ENCODE assay signal across 8 mouse cellular contexts in genomic region chr9:74982722-74983121, GRCm38 (mm10). TPM values are rescaled to one million over a fixed set of nuclear protein-coding genes. Genes with fewer than 3 reads are reported as not detected.
A peak's percentile ranks its signal among the peaks of the same experiment; 100 is the strongest.
DNase-seq lines count a peak whose midpoint lies in the region; ATAC-seq lines count a peak whose summit lies in the region.
"Not testable (repeated sequence)": the region's sequence is repeated elsewhere in the genome, so short reads cannot be mapped to it uniquely, and the experiment has no call there.

No protein-coding gene starts in this region.

- H3K27ac ChIP-seq in ES-E14 (ENCODE audit: insufficient read depth, low read depth, low read length, poor library complexity, severe bottlenecking); liver, embryonic 11.5 days (ENCODE audit: low read depth, low read length): not testable (repeated sequence)
- 0 out of 2 replicates have a peak overlapping the region, but pooled peaks have one; percentile 20 for H3K27ac ChIP-seq in heart, embryonic 13.5 days (replicated peaks)

- in situ Hi-C loops in ES-E14 (cut with MboI; ENCODE audit: low sequenced_read_pairs in 2 of 2, unreplicated experiment in 2 of 2) = not testable (repeated sequence)

- not testable (repeated sequence) for H3K9ac ChIP-seq in ES-E14 (ENCODE audit: insufficient read depth, low read depth, low read length, poor library complexity, severe bottlenecking); heart, embryonic 13.5 days; liver, embryonic 11.5 days (ENCODE audit: low read depth, low read length)

- not testable (repeated sequence) for H3K27me3 ChIP-seq in heart, embryonic 13.5 days (replicated peaks); liver, embryonic 11.5 days (replicated peaks; ENCODE audit: control insufficient read depth, insufficient read depth, low read length); megakaryocyte, embryonic 14.5 days (replicated peaks)

- not testable (repeated sequence) for H3K9me3 ChIP-seq in ES-E14 (ENCODE audit: control insufficient read depth, insufficient read depth, low read depth, low read length); heart, embryonic 13.5 days; liver, embryonic 11.5 days (ENCODE audit: control insufficient read depth, low read length); megakaryocyte, embryonic 14.5 days

- not testable (repeated sequence) for H3K4me3 ChIP-seq in ES-E14 (ENCODE audit: insufficient read depth in 1 of 2, low read depth in 1 of 2, low read length in 2 of 2, poor library complexity in 1 of 2, severe bottlenecking in 1 of 2); heart, embryonic 13.5 days; liver, embryonic 11.5 days (ENCODE audit: low read depth, low read length)
- peak overlapping the region; percentile 4 for H3K4me3 ChIP-seq in megakaryocyte, embryonic 14.5 days (replicated peaks)

- H3K4me1 ChIP-seq in ES-E14 (ENCODE audit: control insufficient read depth in 2 of 2, insufficient read depth in 2 of 2, low read length in 2 of 2, poor library complexity in 1 of 2); liver, embryonic 11.5 days (replicated peaks; ENCODE audit: control insufficient read depth, insufficient read depth, low read length): not testable (repeated sequence)
- peaks cover 43% of the 10 kb centered on the region for H3K4me1 ChIP-seq in heart, embryonic 13.5 days
- peaks cover 95% of the 10 kb centered on the region for H3K4me1 ChIP-seq in megakaryocyte, embryonic 14.5 days

- WGBS in heart, embryonic 13.5 days = 93% methylated on average over 1 of the region's 1 CpGs
- WGBS in liver, embryonic 11.5 days = 61% methylated on average over 1 of the region's 1 CpGs

- ATAC-seq in granulocyte monocyte progenitor cell, adult 5-6 weeks (replicated peaks; ENCODE audit: poor library complexity, severe bottlenecking) = peak; percentile 71
- ATAC-seq in heart, embryonic 13.5 days (ENCODE audit: extremely low read depth, insufficient number of reproducible peaks, low FRiP score, low TSS enrichment) = not testable (repeated sequence)
- ATAC-seq in liver, embryonic 11.5 days (replicated peaks; ENCODE audit: low FRiP score) = 0 out of 2 replicates have a peak, but pooled peaks have one; percentile 23
- ATAC-seq in neutrophil, adult 5-6 weeks (ENCODE audit: extremely low read depth, insufficient number of reproducible peaks, low FRiP score, poor library complexity, severe bottlenecking) = peak; percentile 45; the same call in 1 of the 2 replicates

- H3K4me2 ChIP-seq in heart, embryonic 13.5 days; liver, embryonic 11.5 days: not testable (repeated sequence)

- H3K36me3 ChIP-seq in ES-E14 (ENCODE audit: control insufficient read depth, insufficient read depth, low read length, poor library complexity, severe bottlenecking); heart, embryonic 13.5 days; liver, embryonic 11.5 days (ENCODE audit: control insufficient read depth, insufficient read depth, low read length): not testable (repeated sequence)
- H3K36me3 ChIP-seq in megakaryocyte, embryonic 14.5 days (replicated peaks; ENCODE audit: low read length) = peaks cover 71% of the 10 kb centered on the region

- DNase-seq in B cell, adult 2 months = peak; percentile 31 to 36
- DNase-seq in ES-E14 (ENCODE audit: low read depth, low spot score) = peak; percentile 28
- peak; percentile 65 for DNase-seq in ZHBTc4 (ENCODE audit: low read depth, low spot score)
- DNase-seq in liver, embryonic 11.5 days (ENCODE audit: low spot score) = not testable (repeated sequence)

RNA-seq across cellular contexts. Expression of gene Fam214a, which starts 30.0 kb away (rescaled TPM):
- 4.9 and 5.2 TPM in 2 replicates for total RNA-seq in ES-E14 (2012; rRNA removed)
- 8.8 and 9.2 TPM in 2 replicates for total RNA-seq in granulocyte monocyte progenitor cell, adult 5-6 weeks (2014; fragmentation: Nextera tagmentation)
- total RNA-seq in granulocyte monocyte progenitor cell, adult 5-6 weeks (2017) = 9.4 and 13.5 TPM in 2 replicates
- polyA plus RNA-seq in heart, embryonic 13.5 days (2015; fragmentation: Nextera tagmentation; extraction: Ambion mirVana) = 9.7 and 10.5 TPM in 2 replicates
- polyA plus RNA-seq in liver, embryonic 11.5 days (2014; fragmentation: Nextera tagmentation; extraction: Ambion mirVana) = 3.3 and 3.7 TPM in 2 replicates
- polyA plus RNA-seq in megakaryocyte, embryonic 14.5 days (2012; ENCODE audit: insufficient read depth, low replicate concordance) = 1.3 and 5.1 TPM in 2 replicates
- total RNA-seq in neutrophil, adult 5-6 weeks (2017) = 86.2 and 101 TPM in 2 replicates

RNA-seq across cellular contexts. Expression of gene Arpp19, which starts 54.7 kb away (rescaled TPM):
- total RNA-seq in ES-E14 (2012; rRNA removed) = 116 and 192 TPM in 2 replicates
- total RNA-seq in granulocyte monocyte progenitor cell, adult 5-6 weeks (2014; fragmentation: Nextera tagmentation) = 173 and 243 TPM in 2 replicates
- total RNA-seq in granulocyte monocyte progenitor cell, adult 5-6 weeks (2017) = 122 and 177 TPM in 2 replicates
- polyA plus RNA-seq in heart, embryonic 13.5 days (2015; fragmentation: Nextera tagmentation; extraction: Ambion mirVana) = 205 and 219 TPM in 2 replicates
- 322 and 335 TPM in 2 replicates for polyA plus RNA-seq in liver, embryonic 11.5 days (2014; fragmentation: Nextera tagmentation; extraction: Ambion mirVana)
- 6.1 and 31.5 TPM in 2 replicates for polyA plus RNA-seq in megakaryocyte, embryonic 14.5 days (2012; ENCODE audit: insufficient read depth, low replicate concordance)
- 110 and 123 TPM in 2 replicates for total RNA-seq in neutrophil, adult 5-6 weeks (2017)
